Mouse (Mus musculus) thymus, postnatal 36 days (tissue): ENCODE measurements at regions not wholly inside any gene's neighbourhood (a gene's known extent, or its start where the extent isn't known, plus 50 kb on each side); places are given as distances from the start of the nearest gene placed in this dataset.

ENCODE experiments used
- DNase-seq, 2 experiments: peaks; one replicate each; pipeline ENCODE4 v3.0.0; 2022; ENCODE audit warnings: mixed read lengths in 2 of 2

- no peak for DNase-seq
Observed at GRCm38 (mm10) chr15:63166411-63166810, 678.6 kb downstream of the Gsdmc2 start.

GRCm38 (mm10) chr15:63163550-63164279, 681.3 kb downstream of the Gsdmc2 start:
- DNase-seq = no peak

- no peak for DNase-seq
Observed at GRCm38 (mm10) chr15:63162881-63163549, 682.0 kb downstream of the Gsdmc2 start.

- peak in 1 of 2 experiments; percentile 3 for DNase-seq
Observed at GRCm38 (mm10) chr15:63123123-63123688, 721.8 kb downstream of the Gsdmc2 start.

- no peak for DNase-seq
Observed at GRCm38 (mm10) chr15:63112918-63113317, 732.1 kb downstream of the Gsdmc2 start.

- DNase-seq = no peak
Observed at GRCm38 (mm10) chr15:63100093-63100492, 744.9 kb downstream of the Gsdmc2 start.

GRCm38 (mm10) chr15:63081972-63082371, 763.0 kb downstream of the Gsdmc2 start:
- DNase-seq = no peak

GRCm38 (mm10) chr15:63079825-63080224, 765.2 kb downstream of the Gsdmc2 start:
- DNase-seq = no peak

- no peak for DNase-seq
Observed at GRCm38 (mm10) chr15:63071921-63072320, 773.1 kb downstream of the Gsdmc2 start.

- no peak for DNase-seq
Observed at GRCm38 (mm10) chr15:63067126-63067525, 777.9 kb downstream of the Gsdmc2 start.

- DNase-seq = no peak
Observed at GRCm38 (mm10) chr15:63066020-63066439, 778.9 kb downstream of the Gsdmc2 start.

GRCm38 (mm10) chr15:63061891-63062290, 783.1 kb downstream of the Gsdmc2 start:
- no peak for DNase-seq

- no peak for DNase-seq
Observed at GRCm38 (mm10) chr15:63060826-63061225, 784.2 kb downstream of the Gsdmc2 start.

GRCm38 (mm10) chr15:63052570-63053255, 792.3 kb downstream of the Gsdmc2 start:
- DNase-seq = no peak

GRCm38 (mm10) chr15:63050033-63050432, 794.9 kb downstream of the Gsdmc2 start:
- no peak for DNase-seq

GRCm38 (mm10) chr15:63042367-63042766, 802.6 kb downstream of the Gsdmc2 start:
- no peak for DNase-seq

- DNase-seq = no peak
Observed at GRCm38 (mm10) chr15:63036241-63036640, 808.7 kb downstream of the Gsdmc2 start.

GRCm38 (mm10) chr15:63020826-63021225, 824.2 kb downstream of the Gsdmc2 start:
- no peak for DNase-seq

GRCm38 (mm10) chr15:63017966-63018365, 827.0 kb downstream of the Gsdmc2 start:
- DNase-seq = no peak

- DNase-seq = no peak
Observed at GRCm38 (mm10) chr15:63006471-63007228, 838.3 kb downstream of the Gsdmc2 start.

- DNase-seq = no peak
Observed at GRCm38 (mm10) chr15:62994691-62995090, 850.3 kb downstream of the Gsdmc2 start.

GRCm38 (mm10) chr15:62986871-62987270, 858.1 kb downstream of the Gsdmc2 start:
- no peak for DNase-seq

GRCm38 (mm10) chr15:62986147-62986546, 858.8 kb downstream of the Gsdmc2 start:
- no peak for DNase-seq
